Mouse (Mus musculus): ENCODE measurements at regions not wholly inside any gene's neighbourhood (a gene's known extent, or its start where the extent isn't known, plus 50 kb on each side); places are given as distances from the start of the nearest gene placed in this dataset.
A peak's percentile ranks its signal among the peaks of the same experiment; 100 is the strongest.
"Not testable (repeated sequence)": the region's sequence is repeated elsewhere in the genome, so short reads cannot be mapped to it uniquely, and the experiment has no call there.

- DNase-seq, result no peak
- intact Hi-C loops (cut with DNase I; ENCODE audit: low total_unique reads), result no loop called here
Measured at GRCm38 (mm10) chr13:52273502-52274246, 257.4 kb downstream of the Diras2 start.

GRCm38 (mm10) chr13:52275196-52275595 is 255.9 kb downstream of the Diras2 start:
- intact Hi-C loops (cut with DNase I; ENCODE audit: low total_unique reads), result loop anchor here (5.0 kb wide), 1 partner anchor 262 kb away; no protein-coding TSS in a partner anchor
- no peak for DNase-seq

- intact Hi-C loops (cut with DNase I; ENCODE audit: low total_unique reads), result loop anchor here (5.0 kb wide), 1 partner anchor 262 kb away; no protein-coding TSS in a partner anchor
- DNase-seq, result peak; percentile 13
Measured at GRCm38 (mm10) chr13:52275675-52276074, 255.4 kb downstream of the Diras2 start.

GRCm38 (mm10) chr13:52277195-52277594 is 253.9 kb downstream of the Diras2 start:
- no peak for DNase-seq
- intact Hi-C loops (cut with DNase I; ENCODE audit: low total_unique reads), result loop anchor here (5.0 kb wide), 1 partner anchor 260 kb away; no protein-coding TSS in a partner anchor

GRCm38 (mm10) chr13:52278831-52279230 is 252.2 kb downstream of the Diras2 start:
- intact Hi-C loops (cut with DNase I; ENCODE audit: low total_unique reads), result loop anchor here (5.0 kb wide), 1 partner anchor 258 kb away; no protein-coding TSS in a partner anchor
- no peak for DNase-seq

GRCm38 (mm10) chr13:52279281-52279969 is 251.7 kb downstream of the Diras2 start:
- DNase-seq, result no peak
- intact Hi-C loops (cut with DNase I; ENCODE audit: low total_unique reads), result loop anchor here (5.0 kb wide), 1 partner anchor 258 kb away; no protein-coding TSS in a partner anchor

GRCm38 (mm10) chr13:52279970-52280348 is 251.1 kb downstream of the Diras2 start:
- intact Hi-C loops (cut with DNase I; ENCODE audit: low total_unique reads), result loop anchor here (5.0 kb wide), 1 partner anchor 257 kb away; no protein-coding TSS in a partner anchor
- no peak for DNase-seq

- no peak for DNase-seq
- intact Hi-C loops (cut with DNase I; ENCODE audit: low total_unique reads), result no loop called here
Measured at GRCm38 (mm10) chr13:52281271-52281670, 249.8 kb downstream of the Diras2 start.

- intact Hi-C loops (cut with DNase I; ENCODE audit: low total_unique reads), result no loop called here
- no peak for DNase-seq
Measured at GRCm38 (mm10) chr13:52282500-52282899, 248.6 kb downstream of the Diras2 start.

GRCm38 (mm10) chr13:52283456-52283855 is 247.6 kb downstream of the Diras2 start:
- intact Hi-C loops (cut with DNase I; ENCODE audit: low total_unique reads), result no loop called here
- DNase-seq, result no peak

GRCm38 (mm10) chr13:52284026-52284801 is 246.9 kb downstream of the Diras2 start:
- DNase-seq, result no peak
- intact Hi-C loops (cut with DNase I; ENCODE audit: low total_unique reads), result no loop called here

GRCm38 (mm10) chr13:52288400-52288799 is 242.7 kb downstream of the Diras2 start:
- intact Hi-C loops (cut with DNase I; ENCODE audit: low total_unique reads), result no loop called here
- no peak for DNase-seq

- no peak for DNase-seq
- intact Hi-C loops (cut with DNase I; ENCODE audit: low total_unique reads), result no loop called here
Measured at GRCm38 (mm10) chr13:52295847-52296246, 235.2 kb downstream of the Diras2 start.

- intact Hi-C loops (cut with DNase I; ENCODE audit: low total_unique reads), result no loop called here
Measured at GRCm38 (mm10) chr13:52296541-52297276, 234.4 kb downstream of the Diras2 start.

GRCm38 (mm10) chr13:52297277-52297623 is 233.8 kb downstream of the Diras2 start:
- DNase-seq, result no peak
- intact Hi-C loops (cut with DNase I; ENCODE audit: low total_unique reads), result no loop called here

More at GRCm38 (mm10) chr13:52296541-52297276, 234.4 kb downstream of the Diras2 start:
- DNase-seq, result no peak

- DNase-seq, result no peak
- intact Hi-C loops (cut with DNase I; ENCODE audit: low total_unique reads), result no loop called here
Measured at GRCm38 (mm10) chr13:52298362-52298761, 232.7 kb downstream of the Diras2 start.

GRCm38 (mm10) chr13:52305328-52305727 is 225.8 kb downstream of the Diras2 start:
- DNase-seq; intact Hi-C loops (cut with DNase I; ENCODE audit: low total_unique reads): not testable (repeated sequence)

GRCm38 (mm10) chr13:52306783-52307440 is 224.2 kb downstream of the Diras2 start:
- intact Hi-C loops (cut with DNase I; ENCODE audit: low total_unique reads), result no loop called here
- no peak for DNase-seq

- no peak for DNase-seq
- intact Hi-C loops (cut with DNase I; ENCODE audit: low total_unique reads), result no loop called here
Measured at GRCm38 (mm10) chr13:52310954-52311353, 220.1 kb downstream of the Diras2 start.
